Mouse (Mus musculus) ovary, adult 18-20 months (tissue): Measurements from ENCODE around the gene Rbfox2.
"Not testable (repeated sequence)": the region's sequence is repeated elsewhere in the genome, so short reads cannot be mapped to it uniquely, and the experiment has no call there.

Source experiments
- DNase-seq: peaks from one replicate; pipeline ENCODE4 v3.0.0; 2022; ENCODE audit warnings: low spot score, mixed read lengths

The Rbfox2 gene

GRCm38 (mm10) chr15:77306547-77307261 is at the start of gene Rbfox2:
Rbfox2 (minus strand) TSS chr15:77307004.
- peak; percentile 97 for DNase-seq

- DNase-seq: no peak
These were observed 49.5 kb upstream of the Rbfox2 start for GRCm38 (mm10) chr15:77356248-77356810.

- no peak for DNase-seq
These were observed 48.2 kb upstream of the Rbfox2 start for GRCm38 (mm10) chr15:77354848-77355551.

GRCm38 (mm10) chr15:77354496-77354847 is 47.7 kb upstream of the Rbfox2 start:
- DNase-seq: no peak

- DNase-seq: no peak
These were observed 47.0 kb upstream of the Rbfox2 start for GRCm38 (mm10) chr15:77353764-77354163.

GRCm38 (mm10) chr15:77352863-77353262 is 46.1 kb upstream of the Rbfox2 start:
- no peak for DNase-seq

- DNase-seq: no peak
These were observed 43.3 kb upstream of the Rbfox2 start for GRCm38 (mm10) chr15:77350117-77350516.

- DNase-seq: no peak
These were observed 41.3 kb upstream of the Rbfox2 start for GRCm38 (mm10) chr15:77348146-77348545.

- no peak for DNase-seq
These were observed 37.6 kb upstream of the Rbfox2 start for GRCm38 (mm10) chr15:77344127-77345125.

GRCm38 (mm10) chr15:77343527-77344091 is 36.8 kb upstream of the Rbfox2 start:
- DNase-seq: peak; percentile 37

- no peak for DNase-seq
These were observed 36.2 kb upstream of the Rbfox2 start for GRCm38 (mm10) chr15:77342962-77343526.

GRCm38 (mm10) chr15:77342005-77342404 is 35.2 kb upstream of the Rbfox2 start:
- no peak for DNase-seq

- DNase-seq: no peak
These were observed 33.8 kb upstream of the Rbfox2 start for GRCm38 (mm10) chr15:77340581-77340980.

- no peak for DNase-seq
These were observed 32.2 kb upstream of the Rbfox2 start for GRCm38 (mm10) chr15:77338924-77339429.

- no peak for DNase-seq
These were observed 31.6 kb upstream of the Rbfox2 start for GRCm38 (mm10) chr15:77338451-77338850.

GRCm38 (mm10) chr15:77337926-77338325 is 31.1 kb upstream of the Rbfox2 start:
- DNase-seq: no peak

- no peak for DNase-seq
These were observed 30.2 kb upstream of the Rbfox2 start for GRCm38 (mm10) chr15:77336968-77337341.

- DNase-seq: peak; percentile 86
These were observed 29.6 kb upstream of the Rbfox2 start for GRCm38 (mm10) chr15:77336287-77336967.

GRCm38 (mm10) chr15:77335185-77335584 is 28.4 kb upstream of the Rbfox2 start:
- not testable (repeated sequence) for DNase-seq

GRCm38 (mm10) chr15:77332272-77332991 is 25.6 kb upstream of the Rbfox2 start:
- DNase-seq: no peak
